Mouse (Mus musculus): ENCODE measurements around the gene Nxn.

Nxn gene

DNA sequence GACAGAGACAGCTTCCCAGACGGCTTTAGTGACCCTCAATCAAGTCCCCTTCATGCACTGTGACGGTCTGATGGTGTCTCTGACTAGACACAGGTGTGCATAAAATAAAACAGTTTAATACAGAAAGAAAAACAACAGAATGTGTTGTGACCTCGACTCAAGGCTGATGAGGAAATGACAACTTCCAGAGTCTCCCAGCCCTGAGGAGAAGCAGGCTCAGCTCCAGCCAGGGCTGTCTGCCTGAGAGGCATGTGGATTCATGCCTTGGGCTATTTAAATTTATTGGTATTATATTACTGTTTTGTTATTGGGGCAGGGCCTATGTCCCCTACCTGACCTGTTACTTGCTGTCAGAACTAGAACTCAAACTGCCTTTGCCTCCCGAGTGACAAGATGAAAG, 37.5 kb downstream of the Nxn start:
- DNase-seq = no peak

DNA sequence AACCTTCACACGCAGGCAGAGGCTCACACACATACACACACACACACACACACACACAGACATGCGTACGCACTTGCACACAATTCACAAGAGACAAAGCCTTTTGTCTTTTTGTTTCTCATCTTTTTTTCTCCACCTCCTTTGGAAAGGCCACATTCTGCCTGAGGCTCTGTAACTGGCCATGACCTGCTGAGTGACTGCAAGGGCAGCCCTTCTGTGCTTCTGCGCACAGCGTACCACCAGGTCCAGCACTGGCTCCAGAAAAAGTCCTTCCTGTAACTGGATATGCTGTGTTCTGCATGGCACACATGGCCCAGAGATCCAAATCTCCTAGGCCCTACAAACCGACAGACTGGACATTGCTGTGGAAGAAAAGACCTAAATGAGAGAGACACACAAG, 38.7 kb downstream of the Nxn start:
- no peak for DNase-seq

DNA sequence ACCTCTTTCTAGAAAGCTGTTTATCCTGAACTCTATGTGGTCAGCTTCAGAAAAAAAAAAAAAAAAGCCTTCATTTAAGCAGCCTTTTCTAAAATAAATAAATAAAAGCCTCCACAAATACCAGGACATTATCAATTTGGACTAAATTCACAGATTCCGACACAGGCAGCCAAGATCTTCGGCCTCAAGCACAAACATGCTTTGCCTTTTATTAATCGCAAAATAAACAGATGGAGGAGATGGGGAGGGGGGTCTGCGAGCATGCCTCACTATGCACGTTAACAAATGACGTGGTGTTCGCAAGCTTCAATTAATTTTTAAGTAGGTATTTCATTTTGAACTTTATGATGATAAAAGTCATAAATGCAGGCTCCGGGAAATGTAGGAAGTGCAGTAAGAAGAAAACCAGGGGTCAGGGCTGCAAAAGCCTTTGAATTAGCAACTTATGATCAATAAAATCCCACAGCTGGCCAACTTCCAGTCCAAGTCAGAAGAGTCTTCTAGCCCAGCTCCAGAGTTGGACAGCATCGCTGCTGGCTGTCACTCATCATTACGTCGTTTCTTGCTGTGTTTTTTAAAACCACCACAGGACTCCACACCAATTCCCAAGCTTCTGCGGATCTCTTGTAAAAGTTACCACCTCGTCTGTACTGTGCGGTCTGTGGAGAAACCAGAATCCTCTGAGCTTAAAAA, 40.2 kb downstream of the Nxn start:
- no peak for DNase-seq

DNA sequence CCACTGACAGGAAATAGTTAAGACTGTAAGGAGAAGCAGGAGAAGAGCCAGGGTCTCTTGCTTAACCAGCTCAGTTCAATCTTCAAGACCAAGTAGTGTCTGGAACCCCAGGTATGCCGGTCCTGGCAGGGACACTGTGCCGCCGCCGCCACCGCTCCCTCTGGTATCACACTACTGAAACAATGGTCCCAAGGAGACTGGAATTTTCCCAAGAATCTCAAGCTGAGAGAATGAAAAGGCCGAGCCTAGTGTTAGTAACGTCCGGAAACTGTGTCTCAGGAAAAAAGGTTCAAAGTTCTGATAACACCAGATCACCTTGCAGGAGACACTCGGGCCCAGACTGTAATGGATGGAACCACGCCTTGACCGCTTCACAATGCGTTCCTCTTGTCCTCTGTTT, 41.5 kb downstream of the Nxn start:
- DNase-seq = no peak

DNA sequence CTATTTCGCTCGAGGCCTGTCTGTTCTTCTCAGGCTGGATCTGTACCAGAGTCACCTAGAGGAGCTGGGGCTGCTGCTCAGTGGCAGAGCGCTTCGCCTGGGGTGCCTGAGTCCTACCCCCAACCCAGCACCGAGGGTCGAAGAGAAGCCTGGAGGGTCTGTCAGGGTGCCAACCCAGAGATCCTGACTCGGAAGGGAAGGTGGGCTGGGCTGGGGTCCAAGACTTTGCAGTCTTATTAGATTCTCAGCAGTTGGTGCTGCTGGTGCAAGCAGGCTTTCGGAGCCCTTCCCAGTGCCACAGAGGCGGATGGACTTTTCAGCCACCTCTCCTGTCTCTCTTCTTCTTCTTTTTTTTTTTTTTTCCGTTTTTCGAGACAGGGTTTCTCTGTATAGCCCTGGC, 42.8 kb downstream of the Nxn start:
- DNase-seq = no peak

DNA sequence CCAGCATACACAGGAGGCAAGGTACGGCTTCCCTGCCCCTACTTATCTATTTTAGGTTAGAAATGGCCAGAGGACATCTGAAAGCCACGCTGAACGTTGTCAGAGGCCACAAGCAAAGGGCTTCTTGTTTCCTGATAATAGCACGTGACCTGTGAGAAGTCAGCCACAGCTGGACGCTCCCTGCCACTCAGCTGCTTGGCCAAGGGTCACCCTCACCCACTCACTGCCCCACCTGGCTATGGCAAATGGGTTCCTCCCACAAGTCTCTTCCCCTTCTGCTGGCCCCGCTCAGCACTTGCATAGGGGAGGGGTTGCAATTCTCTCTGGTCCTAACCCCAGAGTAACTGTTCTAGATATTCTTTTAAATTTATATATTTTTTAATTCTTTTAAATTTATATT, 43.5 kb downstream of the Nxn start:
- DNase-seq = no peak

DNA sequence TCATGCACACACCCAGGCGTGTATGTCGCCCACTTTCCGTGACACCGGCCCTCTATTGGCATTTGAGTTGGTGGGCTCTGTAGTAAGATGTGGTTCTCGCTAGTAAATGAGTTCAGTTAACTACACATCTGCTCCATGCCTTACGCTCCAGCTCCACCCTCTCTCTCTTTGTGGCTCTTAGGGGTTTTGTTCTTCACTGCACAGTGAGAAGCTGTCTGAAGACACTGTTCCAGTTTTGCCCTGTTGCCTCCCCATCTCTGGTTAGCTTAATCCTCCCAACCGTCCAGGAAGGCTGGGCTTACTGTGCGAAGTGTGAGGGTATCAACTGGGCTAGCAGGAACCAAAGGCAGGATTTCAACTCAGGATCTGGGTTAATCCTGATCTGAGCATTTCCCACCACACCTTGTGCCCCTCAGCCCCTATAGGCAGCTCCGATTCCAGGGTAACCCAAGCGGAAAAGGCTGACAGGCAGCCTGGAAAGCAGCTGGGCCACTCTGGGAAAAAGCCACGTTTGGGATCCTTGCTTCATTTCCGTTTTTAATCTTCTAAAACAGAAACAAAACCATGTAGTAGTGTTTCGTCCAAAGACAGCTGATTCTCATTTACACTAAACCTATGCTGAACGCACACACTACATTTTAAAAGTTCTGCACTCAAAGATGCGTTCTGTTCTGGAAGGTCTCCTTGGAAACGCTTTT, 45.9 kb downstream of the Nxn start:
- DNase-seq = no peak

DNA sequence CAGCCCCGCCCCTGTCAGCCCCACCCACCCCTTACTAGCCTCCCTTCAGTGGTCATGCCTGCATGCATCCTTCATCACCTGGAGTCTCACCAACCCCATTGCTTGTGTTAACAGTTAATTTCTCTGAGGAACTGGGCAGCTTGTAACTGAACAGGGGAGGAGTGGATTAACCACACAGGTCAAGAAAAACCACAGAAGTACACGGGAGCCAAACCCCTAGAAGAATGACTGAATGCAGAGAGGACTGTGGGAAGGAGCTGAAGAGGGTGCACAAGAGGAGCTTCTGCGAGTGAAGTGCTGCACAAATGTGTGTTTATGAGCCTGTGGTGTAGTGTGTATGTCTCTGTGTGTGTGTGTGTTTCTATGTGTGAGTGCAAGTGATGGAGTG, 47.3 kb downstream of the Nxn start:
- DNase-seq = no peak

DNA sequence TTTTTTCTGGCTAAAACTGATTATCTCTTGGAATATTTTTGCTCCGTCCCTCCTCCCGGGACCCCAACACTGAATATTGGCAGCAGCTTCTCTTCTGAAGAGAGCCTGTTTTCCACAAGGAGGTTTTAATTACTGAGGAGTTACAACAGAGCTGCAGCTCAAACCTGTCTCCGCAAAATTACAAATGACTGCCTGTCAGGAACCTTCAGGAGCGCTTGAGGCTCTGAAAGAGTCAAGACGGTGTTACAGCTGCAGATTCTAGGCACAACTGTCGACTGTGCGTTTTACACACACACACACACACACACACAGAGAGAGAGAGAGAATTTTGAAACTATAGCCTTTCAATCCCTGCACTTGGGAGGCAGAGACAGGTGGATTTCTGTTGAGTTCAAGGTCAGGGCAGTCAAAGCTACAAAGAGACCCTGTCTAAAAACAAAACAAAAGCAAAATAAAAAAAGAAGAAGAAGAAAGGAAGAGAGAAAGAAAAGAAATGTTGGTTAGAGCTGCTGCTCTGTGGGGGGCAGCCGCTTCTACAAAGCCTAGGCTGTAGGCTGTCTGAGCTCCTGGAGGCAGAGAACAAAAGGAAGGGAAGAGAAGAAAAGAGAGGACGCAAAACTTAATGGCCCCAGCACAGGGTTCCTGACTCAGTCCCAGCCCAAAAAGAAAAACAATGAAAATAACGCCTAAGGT, 47.9 kb downstream of the Nxn start:
- DNase-seq = no peak

DNA sequence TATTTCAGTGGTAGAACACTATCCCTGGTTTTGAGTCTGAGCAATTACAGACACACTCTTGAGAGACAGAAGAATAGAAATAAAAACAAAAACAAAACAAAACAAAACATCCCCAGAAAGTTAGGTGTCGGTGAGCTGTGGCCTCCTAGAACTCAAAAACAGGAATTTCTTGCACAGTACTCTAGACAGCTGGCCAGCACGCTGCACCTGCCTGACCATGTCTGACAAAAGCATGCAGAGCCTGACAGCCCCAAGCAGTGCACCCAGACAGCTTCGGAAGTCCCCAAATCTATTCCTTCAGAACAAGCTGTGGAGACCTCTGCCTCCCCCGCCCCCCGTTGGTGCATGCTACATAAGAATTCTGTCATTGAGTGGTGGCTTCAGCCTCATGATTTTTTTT, 49.1 kb downstream of the Nxn start:
- DNase-seq = no peak

DNA sequence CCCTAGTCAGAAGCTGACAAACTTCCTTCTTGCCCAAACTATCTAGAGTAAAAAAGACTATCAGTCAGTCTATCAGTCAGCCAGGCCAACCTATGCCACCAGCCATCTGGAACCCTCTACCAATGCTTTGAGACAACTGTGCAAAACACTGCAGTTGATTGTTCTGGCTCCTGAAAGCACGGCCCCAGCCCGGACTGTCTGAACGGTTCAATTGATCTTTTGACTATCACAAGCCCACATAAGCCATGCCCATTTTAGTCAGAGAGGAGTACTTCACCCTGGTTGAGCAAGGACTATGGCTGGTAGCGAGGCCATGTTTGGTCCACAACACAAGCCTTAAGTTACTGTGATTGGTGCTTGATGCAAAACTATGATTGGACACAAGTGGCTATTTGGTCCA, 51.4 kb downstream of the Nxn start:
- no peak for DNase-seq

DNA sequence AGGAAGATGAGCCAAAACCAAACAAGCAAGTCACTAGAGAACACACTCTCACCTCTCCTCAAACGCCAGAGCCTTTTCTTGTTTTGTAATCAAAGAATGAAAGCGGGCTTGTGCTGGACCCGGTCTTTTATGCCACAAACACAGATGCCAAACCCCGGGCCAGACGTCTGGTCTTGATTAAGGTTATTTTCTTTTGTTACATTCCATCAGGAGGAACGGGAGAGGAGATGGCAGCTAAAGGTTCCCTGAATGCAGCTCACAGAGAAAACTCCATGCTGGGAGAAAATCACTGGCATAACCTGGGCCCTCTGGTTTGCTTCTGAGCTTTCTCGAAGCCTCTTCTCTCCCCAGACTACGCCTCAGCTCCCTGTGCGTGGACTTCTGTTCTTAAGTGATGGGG, 55.9 kb downstream of the Nxn start:
- no peak for DNase-seq

DNA sequence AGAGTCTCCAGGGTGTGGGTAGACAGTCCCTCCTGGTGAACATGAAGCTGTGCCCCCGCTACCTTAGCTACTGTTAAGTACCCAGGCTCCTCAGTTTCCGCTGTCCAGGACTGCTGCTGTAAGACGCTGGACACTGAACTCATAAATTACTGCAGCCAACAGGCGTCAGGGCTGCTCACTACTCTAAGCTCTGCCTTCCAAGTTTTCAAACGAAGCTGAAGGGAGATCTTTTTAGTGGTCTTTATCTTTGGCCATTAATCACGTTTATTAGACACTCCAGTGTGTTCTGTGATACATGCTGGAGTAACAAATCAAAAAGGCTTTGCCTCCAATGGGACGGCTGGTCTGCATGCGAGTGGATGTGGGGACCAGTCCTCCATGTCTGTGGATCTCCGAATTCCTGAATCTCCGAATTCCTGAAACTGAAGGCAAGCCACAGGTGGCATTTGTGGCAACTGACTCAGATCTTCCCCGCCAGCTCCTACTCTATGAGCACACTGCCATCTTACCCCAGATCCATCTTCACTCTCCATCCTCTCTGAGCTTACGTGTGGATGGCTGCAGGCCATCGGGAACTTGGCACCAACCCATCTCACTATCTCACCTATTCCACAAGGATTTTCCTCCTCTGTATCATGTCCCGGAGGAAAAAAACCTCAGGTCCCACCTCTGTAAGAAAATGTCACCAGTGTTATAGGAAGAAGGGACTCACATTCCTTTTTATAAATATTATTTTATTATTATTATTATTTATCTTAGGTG, 56.9 kb downstream of the Nxn start:
- DNase-seq = no peak

DNA sequence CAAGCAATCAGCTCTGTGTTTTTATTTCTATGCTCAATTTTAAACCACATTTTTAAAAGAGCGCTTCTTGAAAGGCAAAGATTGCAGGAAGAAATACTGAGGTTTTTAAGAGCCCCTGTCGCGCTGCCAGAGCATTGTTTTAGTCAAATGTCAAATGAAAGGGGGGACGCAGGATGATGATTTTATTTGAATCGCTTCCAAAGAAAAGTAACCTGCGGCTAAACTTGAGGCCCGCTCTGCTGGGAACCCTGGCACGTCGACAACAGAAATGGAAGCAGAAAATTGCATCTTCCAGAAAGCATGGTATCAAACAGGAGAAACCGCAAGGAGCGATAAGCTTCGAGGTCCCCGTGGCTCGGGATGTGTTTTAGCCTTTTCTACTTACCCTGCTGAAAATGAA, 57.8 kb downstream of the Nxn start:
- DNase-seq = no peak

DNA sequence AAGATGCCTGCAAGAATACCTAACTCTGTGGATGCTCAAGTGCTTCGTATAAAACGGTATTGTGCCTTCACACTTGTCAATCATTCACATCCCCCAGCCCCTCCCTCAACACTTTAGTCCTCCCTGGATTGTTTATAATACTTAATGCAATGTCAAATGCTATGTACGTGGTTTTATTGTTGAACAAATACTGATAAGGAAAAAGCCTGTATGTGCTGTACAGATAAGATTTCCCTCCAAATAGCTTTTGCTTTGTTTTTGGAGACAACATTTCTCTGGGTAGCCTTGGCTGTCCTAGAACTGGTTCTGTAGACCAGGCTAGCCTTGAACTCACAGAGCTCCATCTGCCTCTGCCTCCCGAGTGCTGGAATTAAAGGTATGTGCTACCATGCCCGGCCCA, 59.1 kb downstream of the Nxn start:
- no peak for DNase-seq

DNA sequence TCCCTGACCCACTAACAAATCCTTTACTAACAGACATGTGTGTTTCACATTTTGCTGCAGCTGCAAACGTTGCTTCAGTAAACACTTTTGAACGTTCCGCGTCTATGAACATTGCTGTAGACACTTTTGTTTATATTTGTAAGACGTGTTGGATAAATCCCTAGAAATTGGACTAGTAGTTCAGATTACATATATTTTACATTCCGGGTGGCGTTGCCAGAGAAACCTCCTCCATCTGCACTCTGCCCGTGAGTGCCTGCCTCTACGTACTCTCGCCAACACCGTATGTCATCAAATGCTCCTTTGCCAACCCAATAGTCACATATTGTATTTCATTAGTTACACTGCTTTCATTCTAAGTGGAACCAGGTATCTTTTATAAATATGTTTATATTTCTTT, 59.8 kb downstream of the Nxn start:
- DNase-seq = peak; percentile 56

DNA sequence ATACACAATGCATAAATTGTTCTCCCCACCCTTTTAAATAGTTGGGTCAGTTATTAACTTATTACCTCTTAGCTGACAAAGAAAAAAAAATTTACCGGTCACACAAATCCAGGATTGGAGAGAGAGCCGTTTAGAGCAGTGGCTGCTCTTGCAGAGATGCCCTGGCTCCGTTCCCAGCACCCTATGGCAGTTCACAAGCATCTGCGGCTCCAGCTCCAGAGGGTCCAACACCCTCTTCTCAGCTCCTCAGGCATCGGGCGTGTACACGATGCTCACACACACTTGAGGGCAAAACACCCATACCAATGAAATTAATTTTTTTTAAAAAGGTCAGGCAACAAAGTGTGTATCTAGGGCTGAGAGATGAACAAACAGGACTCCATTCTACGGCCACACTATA, 60.3 kb downstream of the Nxn start:
- DNase-seq = peak; percentile 47

DNA sequence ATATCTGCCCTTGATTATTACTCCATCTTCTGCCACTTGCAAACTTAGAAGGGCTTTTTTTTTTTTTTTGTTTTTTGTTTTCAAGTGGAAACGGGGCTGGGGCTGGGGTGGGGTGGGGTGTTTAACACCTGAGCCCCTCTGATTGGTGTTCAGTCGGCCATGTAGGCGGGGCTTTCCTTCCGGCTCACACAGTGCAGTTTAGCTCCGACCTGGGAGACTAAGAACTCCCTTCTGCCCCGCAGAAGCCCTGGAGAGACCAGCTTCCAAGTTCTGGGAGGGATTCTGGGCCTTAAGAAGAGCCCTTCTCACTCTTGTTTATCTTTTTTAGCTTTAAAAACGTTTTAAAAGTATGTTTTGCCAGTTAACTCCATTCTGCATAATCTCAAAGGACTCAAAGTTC, 61.2 kb downstream of the Nxn start:
- no peak for DNase-seq

DNA sequence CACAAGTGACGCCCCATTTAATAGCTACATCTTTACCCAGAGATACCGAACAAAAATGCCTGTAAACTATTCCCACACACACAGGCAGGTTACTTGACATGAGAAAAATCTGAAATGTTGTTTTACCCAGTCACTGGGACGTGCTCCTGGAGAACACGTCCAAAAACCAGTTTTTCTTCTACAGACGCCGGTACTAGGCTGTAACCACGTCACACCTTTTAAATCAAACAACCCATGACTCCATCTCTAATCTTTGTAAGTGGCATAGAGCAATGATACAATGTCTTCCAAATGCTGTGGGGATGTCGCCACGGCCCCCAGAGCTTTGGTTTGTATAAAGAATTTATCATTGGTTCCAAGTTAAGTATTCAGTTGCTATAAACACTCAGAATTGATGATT, 61.7 kb downstream of the Nxn start:
- no peak for DNase-seq

DNA sequence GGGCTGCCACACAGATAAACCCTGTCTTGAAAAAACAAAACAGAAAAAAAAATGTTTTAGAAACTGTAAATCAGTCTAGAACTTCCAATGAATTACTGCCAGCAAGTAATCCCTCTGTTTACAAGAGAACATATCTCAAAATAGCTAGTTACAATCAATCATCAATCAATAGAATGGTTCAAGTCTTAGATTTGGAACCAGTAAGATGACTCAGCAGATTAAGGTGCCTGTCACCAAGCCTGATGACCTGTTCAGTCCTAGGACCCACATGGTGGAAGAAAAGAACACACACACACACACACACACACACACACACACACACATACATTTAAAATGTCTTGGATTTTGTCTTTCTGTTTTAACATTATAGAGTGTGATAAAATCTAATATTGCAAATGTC, 62.7 kb downstream of the Nxn start:
- DNase-seq = no peak

DNA sequence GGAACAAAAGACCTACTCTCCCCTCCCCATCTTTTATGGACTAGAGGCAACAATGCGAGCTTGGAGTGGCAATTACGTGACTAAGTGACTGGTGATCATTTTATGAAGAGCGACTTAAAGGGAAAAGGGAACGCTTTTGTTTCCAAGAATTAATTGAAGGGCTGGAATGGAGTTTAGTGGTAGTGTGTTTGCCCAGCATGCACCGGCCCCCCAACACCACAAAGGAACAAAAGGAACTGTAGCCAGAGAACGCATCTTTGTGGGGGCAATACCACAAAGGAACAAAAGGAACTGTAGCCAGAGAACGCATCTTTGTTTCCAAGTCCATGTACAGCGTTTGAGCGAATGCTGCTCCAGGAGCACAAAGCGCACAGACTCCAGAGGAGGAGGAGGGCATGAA, 64.0 kb downstream of the Nxn start:
- DNase-seq = no peak

DNA sequence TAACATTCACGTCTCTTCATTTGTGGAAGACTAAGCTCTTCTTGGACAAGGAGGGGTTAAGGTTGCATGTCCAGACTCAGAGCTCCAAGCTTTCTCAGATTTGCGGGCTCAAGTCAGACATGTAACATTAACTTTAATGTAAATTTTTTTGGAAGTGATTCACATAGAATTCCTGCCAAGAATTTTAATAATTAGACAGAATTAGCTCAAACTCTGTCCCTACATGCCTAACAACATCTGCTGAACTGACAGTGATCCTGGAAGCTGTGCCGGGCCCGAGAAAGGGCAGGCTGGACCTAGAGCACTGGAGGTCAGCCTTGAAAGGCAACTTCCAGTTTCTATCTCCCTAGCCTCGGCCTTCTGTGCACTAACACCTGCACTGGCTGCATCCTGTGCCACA, 66.7 kb downstream of the Nxn start:
- no peak for DNase-seq

DNA sequence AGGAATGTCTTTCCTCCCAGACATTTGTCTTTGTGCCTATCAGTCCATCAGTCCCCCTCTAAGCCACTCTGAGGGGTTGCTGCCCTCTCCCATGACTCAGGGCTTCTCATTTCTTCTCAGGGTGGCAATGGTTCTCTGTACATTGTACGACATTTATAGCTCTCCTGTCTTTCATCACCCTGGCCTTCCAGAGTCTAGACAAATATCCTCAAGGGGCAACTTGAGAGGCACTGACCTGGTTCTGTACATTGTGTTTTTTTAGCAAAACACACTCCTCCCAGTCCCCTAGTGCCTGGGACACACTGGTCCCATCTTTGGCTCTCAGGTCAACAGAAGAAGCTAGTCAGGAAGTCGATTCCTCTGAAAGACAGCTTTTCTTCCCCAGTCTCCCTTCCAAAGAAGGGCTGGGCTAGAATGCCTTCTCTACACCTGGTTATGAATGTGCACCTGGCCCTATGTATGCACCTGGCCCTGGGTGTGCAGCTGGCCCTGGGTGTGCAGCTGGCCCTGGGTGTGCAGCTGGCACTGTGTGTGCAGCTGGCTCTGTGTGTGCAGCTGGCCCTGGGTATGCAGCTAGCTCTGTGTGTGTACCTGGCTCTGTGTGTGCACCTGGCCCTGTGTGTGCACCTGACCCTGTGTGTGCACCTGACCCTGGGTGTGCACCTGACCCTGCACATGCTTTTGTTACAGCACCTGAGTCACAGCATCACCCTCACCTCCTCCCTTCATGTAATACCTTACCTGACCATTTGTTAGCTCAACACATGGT, 70.2 kb downstream of the Nxn start:
- no peak for DNase-seq

All from cerebellum, adult 8-10 months (tissue).